Mouse (Mus musculus) embryonic fibroblast, embryonic 13.5 days (primary cell): ENCODE results near the gene Tspyl3.

Experiments used
- CTCF ChIP-seq: IDR thresholded peaks from 2 replicates; pipeline ENCODE4 v1.5.1; 2011; ENCODE audit warnings: mild to moderate bottlenecking, control low read depth, low read length, moderate library complexity, borderline replicate concordance; ENCODE audit not compliant: insufficient read depth
- POLR2A ChIP-seq: IDR thresholded peaks from 2 replicates; pipeline ENCODE4 v1.6.1; 2011; ENCODE audit warnings: low read depth, mild to moderate bottlenecking, control low read depth, low read length, moderate library complexity

GRCm38 (mm10) chr2:153177188-153177587 is 48.1 kb downstream of the Tspyl3 start:
- TF ChIP-seq POLR2A (no peak), CTCF (no peak)
